Mouse (Mus musculus): Measurements from ENCODE around the gene Zfp846.

DNA sequence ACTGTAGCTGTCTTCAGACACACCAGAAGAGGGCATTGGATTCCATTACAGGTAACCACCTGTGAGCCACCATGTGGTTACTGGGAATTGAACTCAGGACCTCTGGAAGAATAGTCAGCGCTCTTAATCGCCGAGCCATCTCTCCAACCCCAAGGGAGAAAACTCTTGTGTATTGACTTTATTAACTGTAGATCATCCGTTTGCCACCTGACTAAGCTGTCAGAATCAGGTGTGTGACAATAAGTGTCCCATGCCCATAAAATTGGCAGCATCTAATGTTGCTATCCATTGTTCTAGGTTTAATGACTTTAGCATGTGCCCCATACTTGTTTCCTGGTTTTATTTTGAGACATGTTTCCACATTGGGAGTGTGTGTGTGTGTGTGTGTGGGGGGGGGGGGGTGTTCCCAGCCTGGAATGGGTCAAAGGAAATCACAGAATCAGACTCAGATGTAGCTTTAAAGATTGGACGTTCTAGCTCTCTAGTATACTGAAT, 29.3 kb upstream of the Zfp846 start:
- no peak for TF ChIP-seq CTCF (IDR thresholded peaks at IDR 0.05; ENCODE audit: low read depth, low read length)
- no peak for TF ChIP-seq POLR2A (IDR thresholded peaks at IDR 0.05; ENCODE audit: extremely low read depth, insufficient read depth, low read length)
